Mouse (Mus musculus): ENCODE results near the gene Pglyrp1. TPM values are rescaled to one million over a fixed set of nuclear protein-coding genes. Genes with fewer than 3 reads are reported as not detected.

Pglyrp1 gene
- not detected for polyA plus RNA-seq (2014; fragmentation: Illumina TruSeq; extraction: RNeasy Lipid Tissue Mini Kit (QIAGEN cat#74804); ENCODE audit: low read depth, low replicate concordance)

DNA sequence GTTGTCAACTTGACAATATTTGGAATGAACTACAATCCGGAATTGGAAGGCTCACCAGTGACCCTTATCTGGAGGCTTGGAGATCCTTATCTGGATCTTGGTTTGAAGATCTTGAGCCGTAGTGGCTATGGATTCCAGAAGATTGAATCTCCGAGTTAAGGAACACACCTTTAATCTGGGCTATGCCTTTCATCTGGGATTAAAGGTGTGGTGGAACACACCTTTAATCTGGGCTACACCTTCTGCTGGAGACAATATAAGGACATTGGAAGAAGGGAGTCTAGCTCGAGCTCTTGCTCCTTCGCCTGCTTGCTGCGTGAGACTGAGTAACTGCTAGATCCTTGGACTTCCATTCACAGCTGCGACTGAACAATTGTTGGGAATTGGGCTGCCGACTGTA is at the start of gene Pglyrp1:
TSS of gene Pglyrp1 (plus strand) at position 301 of the 400 bp plus-strand sequence.

GRCm38 (mm10) chr7:18821507-18821906 is 49.6 kb upstream of the Pglyrp1 start, which contains the start of gene Psg17:
Psg17 (minus strand) TSS chr7:18821607.

DNA sequence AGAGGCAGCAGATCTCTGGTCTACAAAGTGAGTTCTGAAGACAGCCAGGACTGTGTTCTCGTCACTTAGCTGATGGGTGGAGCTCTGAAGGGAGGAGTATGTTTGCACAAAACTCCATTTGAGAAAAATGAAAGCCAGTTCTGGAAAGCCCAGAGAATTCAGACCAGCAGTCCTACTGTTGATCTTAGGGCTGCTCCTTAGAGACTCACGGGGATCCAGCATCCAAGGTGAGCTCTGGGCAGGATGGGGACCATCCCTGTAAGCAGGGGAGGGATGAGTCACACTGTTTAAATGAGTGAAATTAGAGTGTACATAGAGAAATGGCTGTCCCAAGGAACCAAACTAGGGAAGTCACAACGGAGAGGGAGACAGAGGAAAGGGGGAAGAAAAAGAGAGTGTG is 31.3 kb upstream of the Pglyrp1 start, which contains the start of gene Mill2:
TSS of gene Mill2 (plus strand) at position 102 of the 400 bp plus-strand sequence.

GRCm38 (mm10) chr7:18910241-18910831 is 39.2 kb downstream of the Pglyrp1 start, which contains the start of gene Ccdc61:
Ccdc61 (minus strand) TSS chr7:18910415.

DNA sequence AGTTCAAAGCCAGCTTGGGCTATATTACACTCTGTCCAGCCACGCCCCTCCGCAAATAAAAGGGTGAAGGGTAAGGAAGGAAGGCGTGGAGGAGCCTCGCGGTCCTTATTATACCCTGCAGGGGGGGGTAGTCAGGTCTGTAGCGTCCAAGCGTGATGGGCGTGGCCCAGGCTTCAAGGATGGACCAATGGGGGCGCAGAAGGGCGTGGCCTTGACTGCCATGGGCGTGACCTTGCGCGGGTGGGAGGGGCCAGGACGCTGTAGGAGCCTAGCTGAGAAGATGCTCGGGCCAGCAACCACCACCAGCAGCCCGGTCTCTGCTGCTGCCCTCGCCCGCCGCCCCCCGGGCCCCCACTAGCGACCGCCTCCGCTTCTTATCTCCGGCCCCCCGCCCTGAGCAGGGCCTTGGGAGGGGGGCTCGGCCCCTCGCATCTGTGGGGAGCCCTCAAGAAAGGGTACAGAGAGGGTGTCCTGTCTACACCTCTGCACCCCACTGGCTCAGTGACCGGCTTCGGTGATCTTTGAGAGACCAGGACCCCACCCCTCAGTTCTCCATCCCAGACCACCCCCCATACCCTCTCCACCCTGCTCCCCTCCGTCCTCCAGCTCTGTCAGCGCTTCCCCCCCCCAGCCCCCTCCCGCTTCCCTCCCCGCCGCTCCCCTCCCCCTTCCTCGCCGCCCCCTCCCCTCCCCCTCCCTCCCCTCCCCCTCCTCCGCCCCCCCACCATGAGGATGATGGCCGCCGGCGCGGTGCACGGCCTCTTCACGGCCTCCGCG is 54.2 kb downstream of the Pglyrp1 start, which contains the start of gene Nova2:
TSS of gene Nova2 (plus strand) at position 727 of the 777 bp plus-strand sequence.

Other genes starting within 250 kb of the Pglyrp1 start
- gene Psg21, start 214.6 kb upstream of the Pglyrp1 start, polyA plus RNA-seq (2014; fragmentation: Illumina TruSeq; extraction: RNeasy Lipid Tissue Mini Kit (QIAGEN cat#74804); ENCODE audit: low read depth, low replicate concordance): not detected
- not detected for gene Psg20, start 185.1 kb upstream of the Pglyrp1 start, polyA plus RNA-seq (2014; fragmentation: Illumina TruSeq; extraction: RNeasy Lipid Tissue Mini Kit (QIAGEN cat#74804); ENCODE audit: low read depth, low replicate concordance)
- not detected for gene Psg22, start 153.2 kb upstream of the Pglyrp1 start, polyA plus RNA-seq (2014; fragmentation: Illumina TruSeq; extraction: RNeasy Lipid Tissue Mini Kit (QIAGEN cat#74804); ENCODE audit: low read depth, low replicate concordance)
- not detected for gene Psg19, start 72.8 kb upstream of the Pglyrp1 start, polyA plus RNA-seq (2014; fragmentation: Illumina TruSeq; extraction: RNeasy Lipid Tissue Mini Kit (QIAGEN cat#74804); ENCODE audit: low read depth, low replicate concordance)
- gene Psg17, start 49.7 kb upstream of the Pglyrp1 start, polyA plus RNA-seq (2014; fragmentation: Illumina TruSeq; extraction: RNeasy Lipid Tissue Mini Kit (QIAGEN cat#74804); ENCODE audit: low read depth, low replicate concordance): not detected
- 8.8 TPM for gene Mill2, start 31.4 kb upstream of the Pglyrp1 start, polyA plus RNA-seq (2014; fragmentation: Illumina TruSeq; extraction: RNeasy Lipid Tissue Mini Kit (QIAGEN cat#74804); ENCODE audit: low read depth, low replicate concordance)
- 16.2 TPM for gene Ccdc61, start 39.1 kb downstream of the Pglyrp1 start, polyA plus RNA-seq (2014; fragmentation: Illumina TruSeq; extraction: RNeasy Lipid Tissue Mini Kit (QIAGEN cat#74804); ENCODE audit: low read depth, low replicate concordance)
- gene Nova2, start 54.6 kb downstream of the Pglyrp1 start, polyA plus RNA-seq (2014; fragmentation: Illumina TruSeq; extraction: RNeasy Lipid Tissue Mini Kit (QIAGEN cat#74804); ENCODE audit: low read depth, low replicate concordance): 2.2 TPM
- not detected for gene Nanos2, start 116.1 kb downstream of the Pglyrp1 start, polyA plus RNA-seq (2014; fragmentation: Illumina TruSeq; extraction: RNeasy Lipid Tissue Mini Kit (QIAGEN cat#74804); ENCODE audit: low read depth, low replicate concordance)
- gene Mypop, start 119.9 kb downstream of the Pglyrp1 start, polyA plus RNA-seq (2014; fragmentation: Illumina TruSeq; extraction: RNeasy Lipid Tissue Mini Kit (QIAGEN cat#74804); ENCODE audit: low read depth, low replicate concordance): 3.9 TPM
- 15.7 TPM for gene Irf2bp1, start 132.7 kb downstream of the Pglyrp1 start, polyA plus RNA-seq (2014; fragmentation: Illumina TruSeq; extraction: RNeasy Lipid Tissue Mini Kit (QIAGEN cat#74804); ENCODE audit: low read depth, low replicate concordance)
- not detected for gene Foxa3, start 152.2 kb downstream of the Pglyrp1 start, polyA plus RNA-seq (2014; fragmentation: Illumina TruSeq; extraction: RNeasy Lipid Tissue Mini Kit (QIAGEN cat#74804); ENCODE audit: low read depth, low replicate concordance)
- gene Sympk, start 153.0 kb downstream of the Pglyrp1 start, polyA plus RNA-seq (2014; fragmentation: Illumina TruSeq; extraction: RNeasy Lipid Tissue Mini Kit (QIAGEN cat#74804); ENCODE audit: low read depth, low replicate concordance): 84.9 TPM
- not detected for gene Rsph6a, start 183.4 kb downstream of the Pglyrp1 start, polyA plus RNA-seq (2014; fragmentation: Illumina TruSeq; extraction: RNeasy Lipid Tissue Mini Kit (QIAGEN cat#74804); ENCODE audit: low read depth, low replicate concordance)
- gene Dmwd, start 204.9 kb downstream of the Pglyrp1 start, polyA plus RNA-seq (2014; fragmentation: Illumina TruSeq; extraction: RNeasy Lipid Tissue Mini Kit (QIAGEN cat#74804); ENCODE audit: low read depth, low replicate concordance): 61.5 TPM
- 569 TPM for gene Dmpk, start 212.5 kb downstream of the Pglyrp1 start, polyA plus RNA-seq (2014; fragmentation: Illumina TruSeq; extraction: RNeasy Lipid Tissue Mini Kit (QIAGEN cat#74804); ENCODE audit: low read depth, low replicate concordance)
- 11.9 TPM for gene Six5, start 223.3 kb downstream of the Pglyrp1 start, polyA plus RNA-seq (2014; fragmentation: Illumina TruSeq; extraction: RNeasy Lipid Tissue Mini Kit (QIAGEN cat#74804); ENCODE audit: low read depth, low replicate concordance)
- gene Gm4969, start 247.0 kb downstream of the Pglyrp1 start, polyA plus RNA-seq (2014; fragmentation: Illumina TruSeq; extraction: RNeasy Lipid Tissue Mini Kit (QIAGEN cat#74804); ENCODE audit: low read depth, low replicate concordance): not detected
- 4.0 TPM for gene Fbxo46, start 248.5 kb downstream of the Pglyrp1 start, polyA plus RNA-seq (2014; fragmentation: Illumina TruSeq; extraction: RNeasy Lipid Tissue Mini Kit (QIAGEN cat#74804); ENCODE audit: low read depth, low replicate concordance)